Mouse (Mus musculus) layer of hippocampus, postnatal 25 days (tissue): ENCODE results near the gene A4galt. TPM values are rescaled to one million over a fixed set of nuclear protein-coding genes. Genes with fewer than 3 reads are reported as not detected.
"Not testable (repeated sequence)": the region's sequence is repeated elsewhere in the genome, so short reads cannot be mapped to it uniquely, and the experiment has no call there.

Experiments used
- DNase-seq, 2 experiments: peaks; one replicate each; pipeline ENCODE4 v3.0.0; 2022; ENCODE audit warnings: mixed read lengths in 2 of 2, low spot score in 1 of 2; ENCODE audit errors: extremely low spot score in 1 of 2
- total RNA-seq, 2 experiments: library from RNA; stranded (reverse); gene quantifications; 2 replicates each; pipeline ENCODE4 v1.2.3; 2021

Gene A4galt
- total RNA-seq, 2 experiments from 2014 or later, result 2.3 to 2.8 TPM

DNA sequence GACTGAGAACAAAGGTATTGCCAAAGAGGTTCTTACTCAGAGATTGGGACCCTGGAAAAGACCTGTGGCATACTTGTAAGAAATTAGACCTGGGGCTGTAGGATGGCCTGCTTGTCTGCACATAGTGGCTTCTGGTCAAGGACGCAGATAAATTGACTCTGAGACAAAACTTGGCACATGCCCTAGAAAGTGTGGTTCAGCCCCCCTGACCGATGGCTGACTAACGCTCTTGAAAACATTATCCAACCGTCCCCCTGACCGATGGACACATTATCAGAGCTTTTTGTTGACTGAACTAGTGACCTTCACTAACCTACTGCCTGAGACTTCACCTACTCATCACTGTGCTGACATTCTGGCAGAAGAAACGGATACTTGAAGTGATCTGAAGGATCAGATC is 18.4 kb upstream of the A4galt start:
- DNase-seq, result not testable (repeated sequence)

DNA sequence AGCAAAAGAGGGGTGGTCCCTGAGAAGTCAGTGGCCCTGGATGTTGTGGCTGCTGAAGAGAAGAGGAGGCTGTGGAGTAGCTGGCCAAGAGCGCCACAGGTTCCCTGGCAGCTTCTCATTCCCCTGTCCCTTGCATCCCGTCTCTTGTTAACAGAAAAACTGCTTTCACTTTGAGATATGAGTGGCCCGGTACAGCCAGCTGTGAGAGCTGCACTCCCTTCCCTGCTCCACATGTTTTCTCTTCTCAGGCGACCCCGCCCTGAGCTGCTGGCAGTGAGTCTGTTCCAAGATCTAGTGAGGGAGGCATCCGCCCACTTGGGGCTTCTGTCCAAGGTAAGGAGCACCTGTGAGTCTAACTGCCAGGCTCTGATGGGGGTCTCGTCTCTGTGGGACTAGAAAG is 16.9 kb upstream of the A4galt start:
- DNase-seq, result not testable (repeated sequence)

DNA sequence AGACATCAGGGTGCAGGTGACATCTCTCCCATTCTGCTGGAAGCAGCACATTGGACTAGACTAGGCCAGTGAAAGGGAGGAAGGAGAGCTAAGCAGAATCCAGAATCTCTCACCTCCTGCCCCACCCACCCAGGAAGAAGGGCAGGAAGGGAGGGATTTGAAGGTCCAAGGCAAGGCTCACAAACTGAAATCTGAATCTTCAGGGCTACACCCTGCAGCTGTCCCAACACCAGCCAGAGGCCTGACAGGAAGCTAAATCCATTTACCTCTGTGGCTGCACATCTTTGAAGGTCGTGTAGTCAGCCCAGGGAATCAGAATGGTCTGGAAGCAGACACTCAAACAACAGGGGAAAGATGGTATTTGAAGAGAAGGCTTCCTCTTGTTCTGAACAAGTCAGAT is 13.7 kb upstream of the A4galt start:
- DNase-seq, result no peak

DNA sequence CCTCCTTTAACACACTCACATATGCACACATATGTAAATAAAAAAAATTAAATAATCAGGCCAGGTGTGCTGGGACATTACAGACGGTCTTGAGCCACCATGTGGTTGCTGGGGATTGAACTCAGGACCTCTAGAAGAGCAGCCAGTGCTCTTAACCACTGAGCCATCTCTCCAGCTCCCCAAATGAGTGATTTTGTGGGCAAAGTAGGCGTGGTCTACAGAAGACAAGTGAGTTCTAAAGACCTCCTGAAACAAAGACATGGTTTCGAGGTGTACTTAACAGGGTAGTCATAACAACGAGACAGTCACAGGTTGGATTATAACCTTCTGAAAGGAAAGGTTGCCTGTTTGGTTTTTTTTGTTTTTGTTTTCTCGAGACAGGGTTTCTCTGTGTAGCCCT is 11.8 kb upstream of the A4galt start:
- no peak for DNase-seq

DNA sequence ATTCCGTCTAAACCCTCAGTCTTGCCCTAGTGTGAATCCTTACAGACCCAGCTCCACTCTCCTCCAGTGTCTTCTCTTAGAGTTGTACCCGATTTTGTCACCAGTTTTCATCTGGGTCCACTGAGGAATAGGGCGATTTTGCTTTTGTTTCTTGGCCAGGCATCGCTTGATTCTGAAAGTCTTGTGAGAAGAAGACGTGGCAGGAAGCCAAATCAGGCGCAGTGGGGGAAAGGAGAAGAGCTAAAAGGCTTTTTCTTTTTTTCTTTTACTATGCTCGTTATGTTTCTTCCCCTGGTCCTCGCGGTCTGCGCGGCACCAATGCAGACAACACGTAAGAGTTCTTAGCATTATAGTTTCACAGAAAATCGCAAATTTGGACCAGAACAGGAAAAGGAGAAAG is 6.3 kb upstream of the A4galt start:
- DNase-seq, result peak in 1 of 2 experiments; percentile 13

DNA sequence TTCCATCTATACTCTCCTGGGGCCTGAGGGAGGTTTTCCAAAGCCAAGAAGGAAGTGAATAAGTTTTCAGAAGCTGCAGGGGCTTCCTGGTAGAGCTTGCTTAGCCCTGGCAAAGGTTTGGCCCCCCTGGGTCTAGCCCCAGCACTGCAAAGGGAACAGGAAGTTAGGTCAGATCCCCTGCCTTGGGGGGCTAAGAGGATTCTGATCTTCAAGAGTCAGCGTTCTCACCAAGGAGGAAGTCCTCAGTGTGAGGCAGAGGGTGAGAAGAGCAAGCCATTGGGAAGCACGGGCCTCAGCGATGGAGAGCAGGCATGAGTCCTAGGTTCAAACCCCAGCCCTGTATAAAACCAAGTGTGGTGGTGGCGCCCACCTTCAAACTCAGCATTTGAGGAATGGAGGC is 4.9 kb upstream of the A4galt start:
- no peak for DNase-seq

DNA sequence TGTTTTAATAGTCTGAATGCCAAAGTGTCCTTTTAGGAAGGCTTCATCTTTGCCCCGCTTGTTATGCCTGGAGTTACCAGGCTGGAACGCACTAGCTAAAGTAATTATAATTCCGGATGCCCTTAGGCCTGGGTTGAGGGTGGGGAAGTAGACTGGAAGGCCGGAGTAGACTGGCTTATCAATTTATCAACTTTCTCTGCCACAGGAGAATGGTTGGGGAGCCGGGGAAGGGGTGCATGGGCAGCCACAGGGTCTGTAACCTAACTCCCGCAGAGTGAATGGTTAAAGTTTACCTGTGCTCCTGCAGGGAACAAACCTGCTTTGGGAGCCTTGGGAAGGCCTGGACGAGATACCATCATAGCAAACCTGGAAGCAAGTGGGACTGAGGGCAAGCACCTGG is 4.4 kb upstream of the A4galt start:
- DNase-seq, result no peak

DNA sequence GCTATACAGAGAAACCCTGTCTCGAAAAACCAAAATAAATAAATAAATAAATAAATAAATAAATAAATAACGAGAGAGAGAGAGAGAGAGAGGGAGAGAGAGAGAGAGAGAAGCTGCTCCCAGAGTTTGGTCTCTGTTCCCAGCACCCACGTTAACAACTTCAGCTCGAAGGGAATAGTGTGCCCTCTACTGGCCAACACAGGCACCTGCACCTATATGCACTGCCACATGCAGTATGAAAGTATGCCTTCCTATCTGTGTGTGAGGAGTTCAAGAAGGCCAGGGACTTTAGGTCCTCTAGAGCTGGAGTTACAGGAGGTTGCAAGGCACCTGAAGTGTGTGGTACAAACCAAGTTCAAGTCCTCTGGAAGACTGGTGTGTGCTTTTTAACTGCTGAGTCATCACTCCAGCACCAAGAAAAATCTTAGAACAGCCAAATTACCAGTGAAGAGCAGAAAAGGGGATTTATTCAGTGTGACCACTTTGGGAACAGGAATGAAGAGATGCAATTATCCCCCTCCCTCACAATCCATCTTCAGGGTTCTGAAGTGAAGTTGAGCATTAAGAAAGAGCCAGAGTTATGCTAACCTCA is 3.7 kb upstream of the A4galt start:
- no peak for DNase-seq

DNA sequence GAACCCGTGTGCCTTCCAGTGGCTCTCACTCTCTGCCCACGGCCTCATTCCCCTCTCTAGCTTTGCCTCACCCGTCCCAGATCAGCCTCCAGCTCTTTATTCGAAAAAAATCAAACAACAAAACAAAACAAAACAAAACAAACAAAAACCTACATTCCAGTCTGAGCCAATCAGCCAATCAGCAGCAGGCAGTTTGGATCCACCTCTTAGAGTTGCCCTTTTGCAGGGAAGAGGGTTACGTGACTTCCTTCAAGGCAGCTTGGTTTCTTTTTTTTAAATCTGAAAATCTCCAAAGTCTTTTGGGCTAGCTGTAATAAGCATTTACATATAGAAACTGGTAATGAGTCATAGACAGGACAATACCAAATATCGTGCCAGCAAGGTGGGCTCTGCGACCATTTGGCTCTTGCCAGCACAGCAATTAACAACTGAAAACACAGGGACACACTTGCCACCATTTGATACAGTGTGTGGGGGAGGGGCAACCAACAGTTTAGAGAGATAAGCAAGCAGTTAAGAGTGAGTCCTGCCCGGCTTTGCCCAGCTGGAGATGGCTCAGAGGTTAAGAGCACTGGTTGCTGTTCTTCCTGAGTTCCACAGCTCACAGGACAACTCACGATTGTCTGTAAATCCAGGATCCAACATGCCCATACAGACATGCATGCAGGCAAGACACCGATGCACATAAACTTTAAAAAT is 2.9 kb upstream of the A4galt start:
- no peak for DNase-seq

DNA sequence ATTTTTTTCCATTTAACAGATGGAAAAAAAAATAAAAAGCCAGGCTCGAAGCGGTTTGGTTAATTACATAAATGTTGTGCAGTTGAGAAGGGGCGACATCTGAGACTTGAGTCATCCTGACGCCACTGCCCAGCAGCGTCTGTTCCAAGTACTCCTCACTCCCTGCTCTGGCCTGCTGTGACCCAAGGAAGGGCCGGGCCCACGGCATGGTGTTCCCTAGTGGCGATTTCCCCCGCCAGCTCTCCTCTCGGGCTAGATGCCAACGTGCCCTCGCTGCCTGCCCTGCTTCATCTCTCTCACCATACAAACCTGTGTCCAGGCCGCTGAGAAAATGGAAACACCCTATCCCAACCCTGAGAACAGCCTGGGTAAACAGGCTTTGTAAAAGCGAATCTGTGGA is 486 bp upstream of the A4galt start:
- DNase-seq, result no peak

DNA sequence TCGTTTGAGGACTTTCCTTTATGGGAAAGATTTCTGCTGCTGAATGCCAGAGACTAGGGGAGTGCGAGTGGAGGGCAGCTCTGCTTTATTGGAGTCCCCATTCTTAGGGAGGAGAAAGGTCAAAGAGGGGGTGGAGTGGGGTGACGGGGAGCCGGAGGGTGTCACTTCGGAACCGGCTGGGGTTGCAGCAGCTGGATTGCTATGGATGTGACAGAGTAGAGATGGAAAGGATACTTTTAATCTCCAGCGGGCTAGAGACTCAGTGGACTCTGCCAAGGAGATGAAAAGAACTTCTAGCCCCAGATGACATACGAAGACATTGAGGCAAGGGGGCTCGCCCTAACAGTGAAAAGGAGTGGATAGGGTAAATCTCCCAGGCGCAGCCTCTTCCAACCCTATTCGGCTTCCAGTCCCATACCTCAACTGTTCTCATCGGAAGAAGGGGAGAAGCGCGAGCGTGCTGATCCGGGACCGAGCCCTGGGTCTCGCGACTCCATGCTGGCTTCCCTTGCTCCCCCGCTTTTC is 861 bp downstream of the A4galt start:
- no peak for DNase-seq

DNA sequence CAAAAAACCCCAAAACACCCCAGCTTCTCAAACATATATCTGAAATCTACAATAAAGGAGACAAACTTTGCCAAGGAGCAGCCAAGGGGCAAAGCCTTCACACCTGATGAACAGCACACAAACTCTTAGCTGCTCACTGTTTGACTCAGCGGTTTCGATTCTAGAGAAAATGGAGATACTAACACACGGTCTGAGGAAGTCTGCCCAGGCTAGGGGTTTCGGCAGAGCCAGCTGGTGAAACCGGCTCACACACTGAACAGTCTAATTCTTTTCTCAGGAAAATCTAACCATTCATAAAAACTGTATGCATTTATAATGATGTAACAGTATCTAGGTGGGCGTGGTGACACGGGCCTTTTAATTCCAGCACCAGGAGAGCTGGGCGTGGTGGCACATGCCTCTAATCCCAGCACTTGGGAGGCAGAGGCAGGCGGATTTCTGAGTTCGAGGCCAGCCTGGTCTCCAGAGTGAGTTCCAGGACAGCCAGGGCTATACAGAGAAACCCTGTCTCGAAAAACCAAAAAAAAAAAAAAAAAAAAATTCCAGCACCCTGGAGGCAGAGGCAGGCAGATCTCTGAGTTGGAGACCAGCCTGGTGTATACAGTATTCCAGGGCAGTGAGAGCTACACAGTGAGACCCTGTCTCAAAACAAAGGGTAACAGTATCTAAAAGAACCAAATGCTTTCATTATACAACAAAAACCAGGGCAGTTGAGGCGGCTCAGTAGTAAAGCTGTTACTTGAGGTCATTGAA is 1.9 kb downstream of the A4galt start:
- no peak for DNase-seq

DNA sequence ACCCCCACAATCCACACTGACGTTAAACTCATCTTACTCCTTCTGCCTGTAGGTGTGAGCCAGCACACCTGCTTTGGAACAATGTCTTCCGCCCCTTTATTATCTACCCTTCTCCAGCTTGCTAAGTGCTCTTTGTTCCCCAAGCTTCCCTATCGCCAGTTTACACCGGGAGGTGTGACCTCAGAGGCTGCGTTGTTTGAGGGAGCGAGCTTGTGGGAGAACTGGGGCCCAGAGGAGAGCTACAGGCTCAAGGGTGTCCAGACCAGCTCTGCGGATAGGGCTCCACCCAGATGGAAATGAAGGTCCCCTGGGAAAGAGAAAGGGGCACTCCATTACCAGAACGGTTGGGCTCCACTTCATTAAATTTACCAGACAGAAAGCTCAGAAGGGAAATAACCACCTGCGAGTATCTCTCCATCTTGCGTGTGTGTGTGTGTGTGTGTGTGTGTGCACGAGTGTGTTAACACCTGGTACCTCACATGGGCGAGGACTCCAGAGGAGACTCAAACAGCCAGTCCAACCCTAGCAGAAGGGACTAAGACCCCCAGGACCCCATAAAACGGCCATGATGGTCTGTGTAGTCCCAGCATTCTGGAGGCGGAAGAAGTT is 3.2 kb downstream of the A4galt start:
- no peak for DNase-seq

DNA sequence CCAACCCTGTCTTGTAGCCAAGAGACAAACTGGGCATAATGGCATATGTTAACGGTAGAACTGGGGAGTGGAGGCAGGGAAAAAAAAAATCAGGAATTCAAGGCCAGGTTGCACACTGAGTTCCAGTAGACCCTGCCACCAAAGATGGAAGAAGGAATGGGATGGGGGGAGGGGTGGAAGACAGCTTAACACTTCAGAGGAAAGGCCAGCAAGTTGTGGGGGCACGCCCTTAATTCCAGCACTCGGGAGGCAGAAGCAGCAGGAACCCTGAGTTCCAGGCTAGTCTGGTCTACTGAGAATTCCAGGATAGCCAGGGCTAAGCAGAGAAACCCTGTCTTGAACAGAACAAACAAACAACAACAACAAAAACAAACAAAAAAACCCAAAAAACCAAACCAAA is 7.2 kb downstream of the A4galt start:
- DNase-seq, result no peak

DNA sequence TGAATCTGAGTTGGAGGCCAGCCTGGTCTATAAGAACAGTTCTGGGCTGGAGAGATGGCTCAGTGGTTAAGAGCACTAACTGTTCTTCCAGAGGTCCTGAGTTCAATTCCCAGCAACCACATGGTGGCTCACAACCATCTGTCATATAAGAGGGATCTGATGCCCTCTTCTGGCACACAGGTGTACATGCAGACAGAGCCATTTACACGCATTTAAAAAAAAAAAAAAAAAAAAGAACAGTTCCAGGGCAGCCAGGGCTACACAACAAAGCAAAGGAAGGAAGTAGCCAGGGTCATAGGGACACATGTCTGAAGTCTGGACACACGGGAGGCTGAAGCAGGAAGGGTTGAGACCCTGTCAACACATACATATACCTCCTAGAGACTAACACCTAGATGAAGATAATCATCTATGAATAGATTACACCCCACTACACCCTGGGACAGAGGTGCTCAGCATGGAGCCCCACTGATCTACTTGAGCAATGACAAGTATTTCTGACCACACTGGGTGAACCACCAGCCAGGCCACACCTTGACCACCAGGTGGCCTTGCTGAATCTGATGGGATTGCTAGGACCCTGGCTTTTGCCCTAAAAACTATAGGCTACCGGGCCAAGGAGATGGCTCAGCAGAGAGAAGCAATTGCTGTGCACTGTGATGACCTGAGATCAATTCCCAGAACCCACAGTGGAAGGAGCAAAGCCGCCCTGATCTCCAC is 9.5 kb downstream of the A4galt start:
- DNase-seq, result no peak

DNA sequence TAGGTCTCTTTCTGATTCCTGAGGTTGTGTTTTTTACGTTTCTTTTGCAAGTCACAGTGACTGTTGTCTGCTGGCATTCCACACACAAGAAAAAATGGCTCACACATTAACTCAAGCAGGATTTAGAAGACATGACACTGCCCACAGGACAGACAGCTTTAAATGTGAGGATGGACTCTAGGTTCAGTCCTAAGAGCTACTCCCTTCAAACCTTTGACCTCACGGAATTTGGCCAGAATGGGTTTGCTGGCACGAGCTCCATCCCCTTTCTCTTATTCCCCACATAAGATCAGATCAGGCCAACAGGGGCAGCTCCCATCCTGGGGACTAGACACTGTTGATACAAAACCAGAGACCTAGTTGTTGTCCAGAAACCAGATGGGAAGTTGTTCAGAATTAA is 10.1 kb downstream of the A4galt start:
- no peak for DNase-seq

DNA sequence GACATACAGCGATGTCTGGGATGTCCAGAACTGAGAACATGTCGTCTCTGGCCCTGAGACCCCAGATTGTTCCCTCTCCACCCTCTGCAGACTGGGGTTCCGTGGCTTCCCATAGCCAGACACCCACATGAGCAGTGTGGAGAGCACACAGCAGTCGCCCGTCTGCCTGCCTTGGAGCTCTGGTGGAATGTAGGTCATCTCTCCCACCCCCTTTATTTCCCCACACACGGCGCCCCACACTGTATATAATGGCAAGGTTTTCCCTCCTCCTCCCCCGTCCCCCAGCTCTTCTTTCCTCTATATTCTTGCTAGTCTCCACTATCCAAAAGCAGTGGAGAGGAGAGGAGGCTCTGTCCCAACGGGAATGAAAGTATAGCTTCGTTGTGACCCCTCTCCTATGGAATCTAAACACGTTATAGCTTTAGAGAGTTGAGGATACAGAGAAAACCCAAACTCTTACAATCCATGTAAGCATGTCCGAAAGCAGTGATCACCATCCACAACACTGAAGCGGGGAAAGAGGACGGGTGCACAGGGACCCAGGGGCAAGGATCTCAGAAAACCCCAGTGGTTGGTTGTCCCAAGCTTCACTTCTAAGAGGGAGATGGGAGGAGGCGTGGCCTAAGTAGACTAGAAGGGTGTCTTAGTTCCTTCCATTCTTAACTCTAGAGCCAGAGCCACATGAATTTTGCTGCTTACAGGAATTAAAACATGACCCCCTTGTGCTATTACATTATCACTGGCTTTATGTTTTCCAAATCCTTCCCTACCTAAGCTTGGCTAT is 13.9 kb downstream of the A4galt start:
- DNase-seq, result no peak

DNA sequence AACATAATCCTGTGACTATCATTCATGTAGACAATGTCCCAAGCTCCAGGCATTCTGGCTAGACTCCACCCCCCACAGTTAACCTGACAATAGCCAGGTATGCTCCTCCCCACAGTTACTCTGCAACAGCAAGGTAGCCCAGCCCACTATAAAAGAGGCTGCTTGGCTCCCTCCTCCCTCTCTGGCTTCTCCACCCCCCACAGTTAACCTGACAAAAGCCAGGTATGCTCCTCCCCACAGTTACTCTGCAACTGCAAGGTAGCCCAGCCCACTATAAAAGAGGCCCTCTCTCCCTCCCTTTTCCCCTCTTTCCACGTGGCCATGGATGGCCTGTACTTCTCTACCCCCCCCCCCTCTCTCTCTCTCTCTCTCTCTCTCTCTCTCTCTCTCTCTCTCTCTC is 14.8 kb downstream of the A4galt start:
- no peak for DNase-seq

DNA sequence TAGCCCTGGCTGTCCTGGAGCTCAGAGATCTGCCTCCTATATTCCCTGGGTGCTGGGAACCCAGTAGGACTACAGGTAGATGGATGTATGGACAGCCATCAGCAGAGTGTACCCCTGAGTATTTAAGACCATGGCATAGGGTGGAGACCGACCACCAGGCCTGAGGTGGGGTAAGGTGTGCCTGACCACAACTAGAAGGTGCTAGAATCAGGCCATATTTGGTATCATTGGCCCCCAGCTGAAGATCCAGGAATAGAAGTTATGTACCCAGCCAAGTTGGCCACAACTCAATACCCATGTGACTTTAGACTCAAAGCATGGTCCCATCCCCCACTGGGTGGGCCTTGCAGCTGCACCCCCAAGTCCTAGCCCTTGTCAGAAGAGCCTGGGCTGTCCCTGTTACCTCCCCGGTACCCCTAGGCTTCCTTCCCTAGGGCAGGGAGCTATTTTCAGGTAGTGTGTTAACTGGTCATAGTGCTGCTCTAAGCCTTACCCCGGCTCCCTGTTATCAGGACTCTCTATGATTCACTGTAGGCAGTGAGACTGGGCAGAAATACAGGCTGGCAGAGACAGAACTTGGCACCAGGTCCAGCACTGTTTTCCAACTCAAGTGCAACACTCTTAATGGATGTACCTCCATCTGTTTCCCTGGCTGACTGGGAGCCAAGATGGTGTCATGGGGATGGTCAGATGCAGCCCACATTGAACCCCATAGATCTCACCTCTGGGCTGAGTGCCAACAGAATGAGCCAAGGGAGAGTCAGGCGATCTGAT is 18.2 kb downstream of the A4galt start:
- peak; percentile 12 to 38 for DNase-seq
